Mouse (Mus musculus): ENCODE data around the gene Kctd10. TPM values are rescaled to one million over a fixed set of nuclear protein-coding genes. Genes with fewer than 3 reads are reported as not detected.

Gene Kctd10
- polyA plus RNA-seq, 2 experiments, result 89.4 to 103 TPM

- H3K9ac ChIP-seq (ENCODE audit: low read depth, low read length, severe bottlenecking), result no peak overlapping the region
- peaks cover 34% of the 10 kb centered on the region for H3K36me3 ChIP-seq (ENCODE audit: control insufficient read depth, insufficient read depth, low read length)
- WGBS, result 46% methylated on average over 5 of the region's 5 CpGs
- H3K27me3 ChIP-seq (ENCODE audit: control insufficient read depth, insufficient read depth, low read length), result no peaks in the 10 kb centered on the region
- DNase-seq (ENCODE audit: low spot score) (no peak), ATAC-seq (ENCODE audit: low FRiP score, low read depth) (no peak)
- no peak overlapping the region for H3K4me3 ChIP-seq (replicated peaks; ENCODE audit: low read length)
- H3K4me2 ChIP-seq (replicated peaks; ENCODE audit: low read depth, low read length, severe bottlenecking), result no peak overlapping the region
- H3K9me3 ChIP-seq (ENCODE audit: control insufficient read depth, low read length), result no peaks in the 10 kb centered on the region
- H3K4me1 ChIP-seq (ENCODE audit: control insufficient read depth, insufficient read depth, low read length), result no peaks in the 10 kb centered on the region
- H3K27ac ChIP-seq (replicated peaks; ENCODE audit: low read depth, low read length), result no peak overlapping the region
- TF ChIP-seq POLR2A (IDR thresholded peaks at IDR 0.05; ENCODE audit: borderline replicate concordance, extremely low read depth, insufficient read depth, insufficient read length), result no peak
These were observed 42.3 kb upstream of the Kctd10 start for GRCm38 (mm10) chr5:114422591-114422990.

GRCm38 (mm10) chr5:114421561-114422298 lies 41.4 kb upstream of the Kctd10 start:
- Histone ChIP-seq H3K36me3 (ENCODE audit: control insufficient read depth, insufficient read depth, low read length) (peaks cover 43% of the 10 kb centered on the region), H3K4me1 (ENCODE audit: control insufficient read depth, insufficient read depth, low read length) (no peaks in the 10 kb centered on the region), H3K27me3 (ENCODE audit: control insufficient read depth, insufficient read depth, low read length) (no peaks in the 10 kb centered on the region), H3K4me3 (replicated peaks; ENCODE audit: low read length) (no peak overlapping the region), H3K9me3 (ENCODE audit: control insufficient read depth, low read length) (no peaks in the 10 kb centered on the region), H3K27ac (replicated peaks; ENCODE audit: low read depth, low read length) (no peak overlapping the region), H3K4me2 (replicated peaks; ENCODE audit: low read depth, low read length, severe bottlenecking) (no peak overlapping the region), H3K9ac (ENCODE audit: low read depth, low read length, severe bottlenecking) (no peak overlapping the region)
- WGBS, result 69% methylated on average over 11 of the region's 11 CpGs
- TF ChIP-seq POLR2A (IDR thresholded peaks at IDR 0.05; ENCODE audit: borderline replicate concordance, extremely low read depth, insufficient read depth, insufficient read length), result no peak
- no peak for ATAC-seq (ENCODE audit: low FRiP score, low read depth)
- no peak for DNase-seq (ENCODE audit: low spot score)

- no peak overlapping the region for H3K9ac ChIP-seq (ENCODE audit: low read depth, low read length, severe bottlenecking)
- H3K27ac ChIP-seq (replicated peaks; ENCODE audit: low read depth, low read length), result no peak overlapping the region
- no peaks in the 10 kb centered on the region for H3K4me1 ChIP-seq (ENCODE audit: control insufficient read depth, insufficient read depth, low read length)
- ATAC-seq (ENCODE audit: low FRiP score, low read depth) (no peak), DNase-seq (ENCODE audit: low spot score) (no peak)
- no peak for TF ChIP-seq POLR2A (IDR thresholded peaks at IDR 0.05; ENCODE audit: borderline replicate concordance, extremely low read depth, insufficient read depth, insufficient read length)
- H3K4me3 ChIP-seq (replicated peaks; ENCODE audit: low read length), result no peak overlapping the region
- H3K4me2 ChIP-seq (replicated peaks; ENCODE audit: low read depth, low read length, severe bottlenecking), result no peak overlapping the region
- no peaks in the 10 kb centered on the region for H3K9me3 ChIP-seq (ENCODE audit: control insufficient read depth, low read length)
- peaks cover 74% of the 10 kb centered on the region for H3K36me3 ChIP-seq (ENCODE audit: control insufficient read depth, insufficient read depth, low read length)
- 90% methylated on average over 8 of the region's 8 CpGs for WGBS
- H3K27me3 ChIP-seq (ENCODE audit: control insufficient read depth, insufficient read depth, low read length), result no peaks in the 10 kb centered on the region
These were observed 38.2 kb upstream of the Kctd10 start for GRCm38 (mm10) chr5:114418541-114418940.

- no peak overlapping the region for H3K27ac ChIP-seq (replicated peaks; ENCODE audit: low read depth, low read length)
- no peak overlapping the region for H3K4me2 ChIP-seq (replicated peaks; ENCODE audit: low read depth, low read length, severe bottlenecking)
- H3K4me1 ChIP-seq (ENCODE audit: control insufficient read depth, insufficient read depth, low read length), result no peaks in the 10 kb centered on the region
- 82% methylated on average over 8 of the region's 8 CpGs for WGBS
- ATAC-seq (ENCODE audit: low FRiP score, low read depth), result no peak
- no peaks in the 10 kb centered on the region for H3K9me3 ChIP-seq (ENCODE audit: control insufficient read depth, low read length)
- DNase-seq (ENCODE audit: low spot score), result no peak
- peaks cover 91% of the 10 kb centered on the region for H3K36me3 ChIP-seq (ENCODE audit: control insufficient read depth, insufficient read depth, low read length)
- H3K4me3 ChIP-seq (replicated peaks; ENCODE audit: low read length), result no peak overlapping the region
- H3K27me3 ChIP-seq (ENCODE audit: control insufficient read depth, insufficient read depth, low read length), result no peaks in the 10 kb centered on the region
- no peak for TF ChIP-seq POLR2A (IDR thresholded peaks at IDR 0.05; ENCODE audit: borderline replicate concordance, extremely low read depth, insufficient read depth, insufficient read length)
- no peak overlapping the region for H3K9ac ChIP-seq (ENCODE audit: low read depth, low read length, severe bottlenecking)
These were observed 36.5 kb upstream of the Kctd10 start for GRCm38 (mm10) chr5:114416855-114417254.

- WGBS, result 94% methylated on average over 5 of the region's 5 CpGs
- peaks cover 98% of the 10 kb centered on the region for H3K36me3 ChIP-seq (ENCODE audit: control insufficient read depth, insufficient read depth, low read length)
- no peak overlapping the region for H3K27ac ChIP-seq (replicated peaks; ENCODE audit: low read depth, low read length)
- DNase-seq (ENCODE audit: low spot score) (no peak), ATAC-seq (ENCODE audit: low FRiP score, low read depth) (no peak)
- TF ChIP-seq POLR2A (IDR thresholded peaks at IDR 0.05; ENCODE audit: borderline replicate concordance, extremely low read depth, insufficient read depth, insufficient read length), result no peak
- H3K9ac ChIP-seq (ENCODE audit: low read depth, low read length, severe bottlenecking), result no peak overlapping the region
- H3K9me3 ChIP-seq (ENCODE audit: control insufficient read depth, low read length), result no peaks in the 10 kb centered on the region
- no peak overlapping the region for H3K4me3 ChIP-seq (replicated peaks; ENCODE audit: low read length)
- H3K4me1 ChIP-seq (ENCODE audit: control insufficient read depth, insufficient read depth, low read length), result no peaks in the 10 kb centered on the region
- no peaks in the 10 kb centered on the region for H3K27me3 ChIP-seq (ENCODE audit: control insufficient read depth, insufficient read depth, low read length)
- H3K4me2 ChIP-seq (replicated peaks; ENCODE audit: low read depth, low read length, severe bottlenecking), result no peak overlapping the region
These were observed 35.3 kb upstream of the Kctd10 start for GRCm38 (mm10) chr5:114415606-114416005.

Data from limb, embryonic 14.5 days (tissue).